Mouse (Mus musculus): ENCODE measurements at regions not wholly inside any gene's neighbourhood (a gene's known extent, or its start where the extent isn't known, plus 50 kb on each side); places are given as distances from the start of the nearest gene placed in this dataset.
A peak's percentile ranks its signal among the peaks of the same experiment; 100 is the strongest.

DNA sequence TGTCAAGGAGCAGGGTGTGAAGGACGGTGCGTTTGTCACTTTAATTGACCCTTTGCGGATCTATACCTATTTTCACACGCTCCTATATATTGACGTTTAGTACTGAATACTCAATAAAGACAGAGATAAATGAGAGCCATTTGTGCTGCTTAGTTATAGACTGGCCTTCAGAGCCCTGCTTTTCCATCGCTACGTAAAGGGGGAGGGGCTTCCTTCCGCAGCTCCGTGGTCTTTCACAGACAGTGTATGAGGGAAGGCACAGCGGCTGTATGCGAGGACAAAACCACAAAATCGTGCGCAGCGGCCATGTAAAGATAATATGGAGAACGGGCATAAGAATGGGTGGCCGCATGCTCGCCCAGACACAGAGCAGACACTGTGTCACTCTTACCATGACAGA is 58.4 kb upstream of the Pced1b start:
- intact Hi-C loops (cut with DNase I): loop anchor here (10.0 kb wide), 1 partner anchor 644 kb away; no protein-coding TSS in a partner anchor

DNA sequence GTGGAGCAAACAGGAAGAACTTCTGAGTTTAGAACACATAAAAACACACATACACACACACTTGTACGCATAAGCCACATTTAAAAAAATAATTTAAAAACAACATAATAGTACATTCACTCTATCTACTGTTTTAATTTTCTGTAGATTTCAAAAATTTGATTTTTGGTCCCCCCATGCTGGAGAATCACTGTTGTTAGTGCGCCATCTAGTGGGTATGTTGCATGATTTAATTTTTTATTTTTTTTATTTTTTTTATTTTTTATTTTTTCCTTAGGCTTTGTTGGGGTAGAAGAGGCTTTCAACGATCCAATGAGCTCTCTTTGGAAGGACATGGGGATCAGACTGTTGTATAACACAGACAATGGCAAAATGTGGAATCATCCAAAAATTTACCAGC is 59.1 kb upstream of the Pced1b start:
- intact Hi-C loops (cut with DNase I): loop anchor here (10.0 kb wide), 1 partner anchor 643 kb away; no protein-coding TSS in a partner anchor
- DNase-seq: no peak

More for the DNA sequence above, 58.4 kb upstream of the Pced1b start:
- no peak for DNase-seq

DNA sequence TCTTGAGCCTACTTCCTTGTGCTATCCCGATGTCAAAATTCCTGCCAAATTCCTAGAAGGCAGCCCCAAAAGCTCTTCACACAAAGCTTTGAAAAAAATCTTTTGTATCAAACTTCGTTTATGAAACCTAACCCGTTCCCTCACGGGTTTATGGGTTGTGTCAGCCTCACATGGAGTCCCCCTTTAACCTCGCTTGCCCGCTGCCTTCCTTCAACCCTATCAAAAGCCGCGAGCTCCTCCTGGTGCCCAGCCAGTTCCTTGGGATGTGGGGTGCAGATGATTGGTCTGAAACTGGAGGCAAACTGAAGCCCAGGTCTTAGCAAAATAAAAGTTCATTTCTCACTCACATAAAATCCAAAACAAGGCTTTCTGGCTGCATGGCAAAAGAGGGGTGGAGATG is 60.9 kb upstream of the Pced1b start:
- DNase-seq: no peak
- intact Hi-C loops (cut with DNase I): loop anchor here (10.0 kb wide), 1 partner anchor 641 kb away; no protein-coding TSS in a partner anchor

DNA sequence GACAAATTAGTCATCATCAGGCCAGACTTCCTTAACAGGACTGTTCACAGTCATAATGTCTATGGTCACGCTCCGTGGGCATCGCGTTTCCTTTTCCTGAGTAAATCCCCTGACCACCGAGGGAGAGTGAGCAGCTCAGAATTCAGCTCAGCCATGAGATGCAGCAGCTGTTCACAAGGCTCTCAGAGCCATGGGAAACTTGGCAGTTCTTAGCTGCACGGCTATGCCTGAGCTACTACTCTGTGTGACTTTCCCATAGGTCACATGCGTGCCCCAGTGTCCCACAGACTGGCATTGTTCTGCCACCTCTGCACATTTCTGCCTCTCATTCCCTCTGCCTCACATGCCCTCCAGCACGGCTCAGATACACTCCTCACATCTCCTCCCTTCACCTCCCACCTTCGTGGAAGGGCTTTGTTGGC is 64.3 kb upstream of the Pced1b start:
- DNase-seq: peak; percentile 58
- intact Hi-C loops (cut with DNase I): loop anchor here (10.0 kb wide), 1 partner anchor 638 kb away; no protein-coding TSS in a partner anchor

DNA sequence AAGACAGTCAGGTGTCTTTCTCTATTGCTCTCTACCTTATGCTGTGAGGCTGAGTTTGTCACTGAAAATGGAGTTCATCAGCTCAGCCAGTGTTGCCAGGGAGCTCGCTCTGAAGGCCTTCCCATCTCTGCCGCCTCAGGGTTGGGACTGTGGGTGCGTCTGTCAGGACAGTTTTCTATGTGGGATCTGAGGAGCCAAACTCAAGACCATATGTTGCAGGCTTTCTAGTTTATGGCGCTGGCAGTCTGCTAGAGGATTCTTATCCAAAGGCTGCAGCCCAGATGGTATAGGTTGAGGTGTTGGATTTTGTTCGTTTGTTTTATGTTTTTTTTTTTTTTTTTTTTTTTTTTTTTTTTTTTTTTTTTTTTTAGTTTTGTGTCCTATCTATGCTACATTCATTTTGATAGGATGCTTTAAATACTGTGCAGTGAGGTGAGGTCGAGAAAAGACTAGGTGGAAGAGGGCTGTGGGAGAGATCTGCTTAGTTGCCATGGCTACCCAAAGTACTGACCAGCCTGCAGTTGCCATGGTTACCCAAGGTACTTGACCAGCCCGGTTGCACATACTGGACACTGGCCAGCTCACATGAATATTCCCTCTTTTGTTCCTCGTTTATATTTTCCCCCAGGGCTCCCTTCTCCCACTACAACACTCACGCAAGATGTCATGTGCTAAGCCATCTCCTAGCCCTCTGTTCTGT is 65.8 kb upstream of the Pced1b start:
- peak; percentile 66 for DNase-seq
- intact Hi-C loops (cut with DNase I): loop anchor here (10.0 kb wide), 1 partner anchor 636 kb away; no protein-coding TSS in a partner anchor

DNA sequence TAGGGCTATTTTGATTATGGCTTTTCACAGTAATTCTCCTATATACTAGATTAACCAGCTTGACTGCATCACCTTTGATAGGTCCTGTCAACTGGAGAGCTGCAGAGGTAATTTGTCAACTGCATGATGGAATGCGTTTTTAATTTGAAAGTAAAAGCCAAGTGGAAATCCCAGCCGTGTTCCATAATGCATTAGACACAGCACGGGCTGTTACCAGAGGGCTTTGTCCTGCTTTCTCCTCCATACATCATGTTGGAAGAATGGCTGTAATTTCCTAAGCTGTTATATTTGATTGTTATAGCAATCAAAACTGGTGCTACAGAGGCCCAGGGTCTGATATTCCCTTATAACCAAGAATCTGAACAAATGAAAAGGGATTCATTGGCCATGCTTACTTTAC is 68.6 kb upstream of the Pced1b start:
- intact Hi-C loops (cut with DNase I): no loop called here
- no peak for DNase-seq

DNA sequence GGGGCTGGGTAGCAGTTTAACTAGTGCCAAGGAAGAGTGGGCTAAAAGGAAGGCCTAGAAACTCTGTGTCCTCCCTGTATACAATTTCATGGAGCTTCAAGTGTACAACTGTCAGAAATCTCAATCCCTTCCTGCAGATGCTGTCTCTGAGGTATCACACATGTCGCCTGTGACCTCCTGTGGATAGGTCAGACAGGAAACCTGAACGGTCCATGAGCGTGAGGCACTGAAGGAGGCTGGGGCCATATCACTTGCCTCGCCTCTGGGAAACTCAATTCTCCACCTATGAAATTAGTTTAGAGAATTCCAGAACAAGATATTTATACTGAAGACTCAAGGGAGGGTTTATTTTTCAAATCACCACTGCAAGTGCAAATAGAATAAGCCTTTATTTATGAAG is 69.1 kb upstream of the Pced1b start:
- intact Hi-C loops (cut with DNase I): no loop called here
- no peak for DNase-seq

DNA sequence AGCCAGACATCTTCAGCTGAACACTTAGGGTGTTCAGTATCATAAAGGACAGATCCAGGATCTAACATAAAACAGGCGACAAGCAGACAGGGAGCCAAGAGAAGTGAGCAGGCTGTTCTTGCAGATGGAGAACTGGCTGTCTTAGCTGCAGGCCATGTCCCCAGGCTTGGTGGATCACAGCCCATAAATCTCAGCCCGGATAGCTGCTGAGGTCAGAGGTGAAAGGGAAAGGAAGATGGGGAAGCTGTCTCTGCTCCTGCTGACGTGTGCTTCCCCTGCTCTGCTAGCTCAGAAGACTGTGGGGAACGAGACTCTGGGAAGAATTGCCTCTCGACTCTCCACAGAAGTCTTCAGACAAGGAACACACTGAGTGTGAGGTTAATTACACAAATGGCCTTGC is 71.9 kb upstream of the Pced1b start:
- no peak for DNase-seq
- intact Hi-C loops (cut with DNase I): no loop called here

DNA sequence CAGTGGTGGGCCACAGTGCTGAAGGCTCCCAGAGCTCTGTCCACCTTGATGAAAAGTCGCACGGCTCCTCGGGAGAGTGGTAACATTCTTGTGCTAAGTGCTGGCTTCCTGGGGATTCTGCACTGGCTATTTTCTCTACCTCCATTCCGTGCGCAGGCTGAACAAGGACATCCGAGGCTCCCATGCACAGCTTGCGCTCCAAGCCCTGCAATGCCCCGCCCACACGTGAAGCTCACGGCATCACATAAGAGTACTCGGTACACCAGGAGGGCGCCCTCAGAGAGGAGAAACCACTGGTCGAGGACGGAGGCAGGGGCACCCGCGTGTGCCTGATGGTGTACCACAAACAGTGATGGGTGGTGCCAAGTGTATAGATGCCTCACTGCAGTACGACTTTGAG is 73.7 kb upstream of the Pced1b start:
- intact Hi-C loops (cut with DNase I): no loop called here
- DNase-seq: no peak

DNA sequence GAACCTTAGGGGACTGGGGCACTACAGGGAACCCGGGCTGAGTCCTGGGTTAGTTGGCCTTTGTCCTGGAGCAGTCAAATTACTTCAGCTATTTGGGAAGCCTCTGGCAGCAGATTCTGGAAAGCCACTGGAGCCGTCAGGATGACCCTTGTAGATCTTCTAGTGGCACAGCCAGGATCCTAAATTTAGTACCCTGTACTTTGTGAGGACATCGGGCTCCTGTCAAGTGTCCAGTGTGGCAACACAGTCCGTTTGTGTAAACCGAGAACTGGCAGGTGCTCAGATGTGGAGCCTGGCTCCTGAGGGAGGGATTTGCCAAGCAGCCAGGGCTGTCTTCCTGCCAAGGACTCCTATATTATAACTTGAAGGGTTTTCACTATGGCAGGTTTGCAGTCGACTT is 76.8 kb upstream of the Pced1b start:
- DNase-seq: no peak
- intact Hi-C loops (cut with DNase I): no loop called here

DNA sequence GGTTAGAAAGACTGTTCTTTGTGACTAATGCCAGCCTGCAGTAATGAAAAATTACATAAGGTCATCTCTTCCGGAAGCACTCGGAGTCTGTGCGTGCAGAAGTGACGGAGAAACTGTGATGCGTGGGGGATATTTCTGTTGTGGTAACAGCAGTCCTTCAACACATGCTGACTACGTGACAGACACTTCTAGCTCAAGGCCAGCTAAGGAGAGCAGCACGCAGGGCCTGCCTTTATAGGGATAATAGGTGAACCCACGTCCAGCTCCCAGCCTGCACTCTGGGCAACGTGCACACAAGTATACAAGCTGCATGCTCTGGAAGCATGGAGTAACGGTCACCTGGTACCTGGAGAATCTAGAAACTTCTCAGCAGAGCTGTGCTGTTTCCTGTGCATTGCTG is 77.5 kb upstream of the Pced1b start:
- no peak for DNase-seq
- intact Hi-C loops (cut with DNase I): no loop called here

DNA sequence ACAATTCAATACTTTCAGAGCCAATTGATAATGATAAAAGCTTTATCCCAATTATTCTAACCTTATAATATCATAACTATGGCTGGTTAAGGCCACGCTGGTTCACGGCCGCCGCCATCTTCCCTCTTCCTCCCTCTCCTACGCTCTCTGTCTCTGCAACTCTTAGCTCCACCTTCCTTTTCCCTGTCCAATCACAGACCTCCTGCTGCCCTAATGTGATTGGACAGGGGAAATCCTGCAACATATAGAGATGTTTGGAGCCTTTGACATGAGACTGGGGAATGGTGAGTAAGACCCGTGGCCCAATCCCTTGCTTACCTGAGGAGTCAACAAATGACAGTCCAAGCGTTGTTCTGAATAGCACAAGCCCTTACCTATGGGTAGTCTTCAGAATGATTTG is 79.8 kb upstream of the Pced1b start:
- intact Hi-C loops (cut with DNase I): no loop called here
- no peak for DNase-seq

DNA sequence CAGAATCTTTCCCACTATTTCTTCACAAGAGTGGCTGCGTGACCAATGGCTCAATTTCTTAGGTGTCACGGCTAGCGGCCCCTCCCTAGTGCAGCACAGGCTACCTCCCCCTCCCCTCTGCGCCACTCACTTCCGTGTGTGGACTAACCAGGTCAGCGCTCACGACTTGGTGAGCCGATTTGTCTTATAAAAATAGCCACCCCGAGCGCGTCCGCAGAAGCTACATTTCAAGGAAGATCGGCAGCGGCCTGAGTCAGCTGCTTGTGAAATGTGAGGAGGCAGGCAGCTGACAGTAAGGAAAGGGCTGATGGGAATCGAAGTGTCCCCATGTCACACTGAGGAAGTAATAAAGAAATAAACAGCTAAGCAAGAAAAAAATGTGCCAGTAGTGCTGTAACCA is 82.3 kb upstream of the Pced1b start:
- intact Hi-C loops (cut with DNase I): no loop called here
- no peak for DNase-seq

DNA sequence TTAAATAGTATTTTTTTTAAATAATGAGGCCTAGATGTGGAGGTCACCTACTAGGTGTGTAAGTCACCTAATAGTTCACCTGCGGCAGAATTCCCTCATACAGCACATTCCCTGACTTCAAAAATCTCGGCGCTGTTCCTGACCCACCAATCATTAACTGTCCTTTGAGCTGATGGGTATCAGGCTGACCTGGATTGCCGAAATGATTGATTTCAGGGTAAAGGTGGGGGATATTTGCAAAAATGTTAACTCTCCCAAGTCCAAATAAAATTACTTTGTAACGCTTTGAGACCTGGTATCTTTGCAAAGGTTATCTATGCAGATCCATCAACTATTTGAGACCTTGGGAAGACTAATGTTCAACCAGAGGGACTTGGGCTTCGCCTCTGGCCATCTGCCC is 82.9 kb upstream of the Pced1b start:
- intact Hi-C loops (cut with DNase I): no loop called here
- no peak for DNase-seq

DNA sequence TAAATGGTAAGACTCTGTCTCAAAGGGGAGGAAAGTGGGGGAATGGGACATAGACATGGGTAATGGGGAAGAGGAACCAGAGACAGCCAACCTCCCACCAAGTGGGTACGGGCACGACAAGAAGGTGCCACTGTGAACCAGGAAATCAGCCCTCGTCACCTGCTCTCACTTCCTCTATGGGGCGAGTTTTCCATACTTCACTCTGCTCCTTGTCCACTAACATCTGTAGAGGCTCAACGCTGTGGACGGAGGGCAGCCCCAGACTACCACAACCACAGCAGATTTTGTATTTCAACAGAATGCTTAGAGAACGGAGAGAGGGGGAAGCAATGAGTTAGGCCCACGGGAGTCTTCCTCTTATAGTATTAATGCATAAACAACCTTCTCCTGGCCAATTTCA is 83.8 kb upstream of the Pced1b start:
- intact Hi-C loops (cut with DNase I): no loop called here
- DNase-seq: no peak

DNA sequence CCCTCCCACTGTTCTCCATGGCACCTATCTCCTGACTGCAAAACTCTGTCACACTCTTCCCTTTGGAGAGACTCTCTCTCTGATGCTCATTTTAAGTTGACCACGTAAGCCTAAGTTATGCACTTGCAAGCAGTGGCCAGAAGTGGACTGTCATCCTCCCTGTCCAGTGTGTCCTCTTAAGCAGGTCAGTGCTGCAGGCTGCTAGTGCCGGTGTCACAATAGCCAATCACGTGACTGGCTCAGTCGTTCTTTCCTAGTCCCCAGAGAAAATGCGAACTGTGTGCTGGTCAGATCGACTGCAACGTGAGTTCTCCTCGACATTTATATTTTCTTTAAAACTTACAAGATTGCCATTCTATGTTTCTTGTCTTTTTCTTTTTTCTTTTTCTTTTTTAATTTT is 84.6 kb upstream of the Pced1b start:
- DNase-seq: no peak
- intact Hi-C loops (cut with DNase I): no loop called here

DNA sequence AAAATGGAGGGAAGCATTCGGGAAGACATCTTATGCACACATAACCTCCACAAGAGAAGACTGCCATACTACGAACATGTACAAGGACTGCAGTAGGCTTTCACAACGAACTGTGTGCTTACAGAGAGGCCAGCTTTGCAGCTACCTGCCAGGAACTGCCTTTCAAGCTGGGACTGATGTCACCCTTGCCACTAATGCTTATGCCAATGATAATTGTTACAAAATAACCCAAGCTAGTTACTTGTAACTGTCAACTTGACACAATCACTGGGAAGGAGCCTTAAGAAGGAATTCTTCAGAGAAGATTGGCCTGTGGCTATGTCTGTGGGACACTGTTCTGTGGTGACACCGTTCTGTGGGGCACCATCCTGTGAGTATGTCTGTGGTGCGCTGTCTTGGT is 85.4 kb upstream of the Pced1b start:
- no peak for DNase-seq
- intact Hi-C loops (cut with DNase I): no loop called here

DNA sequence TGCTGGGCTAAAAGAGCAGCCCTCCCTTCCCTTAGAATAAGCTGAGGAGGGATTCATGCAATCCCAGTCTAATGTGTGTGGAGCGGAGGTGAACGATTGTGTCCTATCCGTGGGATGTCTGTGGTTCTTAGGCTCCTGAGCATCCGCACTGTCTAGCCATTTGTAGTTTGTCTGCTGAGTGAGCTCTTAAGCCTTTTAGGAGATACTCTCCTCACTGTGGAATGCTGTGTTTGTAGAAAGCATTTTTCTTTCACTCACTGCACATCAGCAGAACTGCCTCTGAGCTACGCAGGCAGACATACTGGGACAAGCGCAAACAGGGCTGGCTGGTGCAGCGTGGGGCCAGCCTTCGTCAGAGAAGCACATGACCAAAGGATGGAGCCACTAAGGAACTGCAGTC is 94.6 kb upstream of the Pced1b start:
- DNase-seq: no peak
- intact Hi-C loops (cut with DNase I): no loop called here

DNA sequence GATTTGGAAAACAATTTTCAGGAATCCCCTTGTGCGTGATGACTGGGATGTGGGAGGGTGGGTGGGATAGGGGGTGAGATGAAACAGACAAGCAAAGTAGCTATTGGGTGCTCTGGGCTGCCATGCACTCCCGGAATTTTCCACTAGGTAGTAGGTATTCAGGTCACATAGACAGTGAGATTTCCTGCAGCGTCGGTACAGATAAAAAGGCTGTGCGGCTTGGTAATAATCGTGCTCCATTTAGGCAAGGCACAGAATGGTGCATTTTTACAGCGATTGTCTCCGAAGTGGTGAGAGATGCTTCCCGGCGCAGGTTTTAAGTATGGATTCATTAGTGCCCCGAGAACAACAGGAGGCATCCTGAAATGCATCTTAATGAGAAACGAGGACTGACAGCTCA is 95.1 kb upstream of the Pced1b start:
- intact Hi-C loops (cut with DNase I): no loop called here

DNA sequence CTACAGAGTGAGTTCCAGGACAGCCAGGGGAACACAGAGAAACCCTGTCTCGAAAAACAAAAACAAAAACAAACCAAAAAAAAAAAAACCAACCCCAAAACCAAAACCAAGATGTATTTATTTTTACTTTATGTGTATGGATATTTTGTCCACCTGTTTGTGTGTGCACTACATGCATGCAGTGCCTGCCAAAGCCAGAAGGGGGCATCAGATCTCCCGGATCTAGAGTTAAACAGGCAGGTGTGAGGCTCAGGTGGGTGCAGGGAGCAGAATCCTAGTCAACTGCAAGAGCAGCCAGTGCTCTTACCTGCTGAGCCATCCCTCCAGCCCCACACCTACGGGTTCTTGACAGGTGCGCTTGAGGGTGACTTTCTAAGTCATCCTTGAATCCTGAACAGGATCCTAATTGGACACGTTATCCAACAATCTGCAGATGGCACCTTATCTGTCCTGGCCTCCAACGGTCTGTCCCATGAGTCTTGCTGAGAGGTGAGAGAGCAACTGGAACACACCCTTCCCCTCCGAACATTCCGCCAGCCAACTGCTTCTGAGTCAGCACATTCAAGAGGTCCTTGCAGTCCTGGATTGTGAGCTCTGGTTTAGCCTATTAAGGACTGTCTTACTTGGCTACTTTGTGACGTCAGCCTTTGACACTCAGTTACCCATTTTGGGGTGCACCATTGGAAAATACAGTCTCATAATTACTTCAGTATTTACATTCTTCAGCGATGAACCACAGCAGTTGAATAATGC is 95.4 kb upstream of the Slc38a4 start:
- intact Hi-C loops (cut with DNase I): no loop called here

More for the DNA sequence above, 95.1 kb upstream of the Pced1b start:
- no peak for DNase-seq

DNA sequence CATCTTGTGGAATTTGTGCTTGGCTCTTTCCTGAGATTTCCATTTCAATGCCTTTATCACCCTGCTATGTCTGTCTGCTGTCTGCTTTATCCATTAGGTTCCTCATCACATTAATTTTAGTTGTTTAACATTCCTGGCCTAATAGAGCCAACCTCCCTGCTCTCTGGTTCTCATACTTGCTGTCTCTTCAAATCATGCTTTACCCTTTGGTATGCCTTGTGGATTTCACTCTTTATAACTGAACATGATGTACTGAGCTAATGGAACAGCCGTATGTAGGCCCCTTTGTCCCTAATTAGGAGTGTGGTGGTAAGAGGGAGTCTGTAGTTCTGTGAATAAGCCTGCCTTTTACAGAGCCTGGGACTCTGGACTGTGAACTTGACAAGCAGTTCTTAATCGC is 86.2 kb upstream of the Slc38a4 start:
- no peak for DNase-seq
- intact Hi-C loops (cut with DNase I): no loop called here

More for the DNA sequence above, 95.4 kb upstream of the Slc38a4 start:
- DNase-seq: no peak

DNA sequence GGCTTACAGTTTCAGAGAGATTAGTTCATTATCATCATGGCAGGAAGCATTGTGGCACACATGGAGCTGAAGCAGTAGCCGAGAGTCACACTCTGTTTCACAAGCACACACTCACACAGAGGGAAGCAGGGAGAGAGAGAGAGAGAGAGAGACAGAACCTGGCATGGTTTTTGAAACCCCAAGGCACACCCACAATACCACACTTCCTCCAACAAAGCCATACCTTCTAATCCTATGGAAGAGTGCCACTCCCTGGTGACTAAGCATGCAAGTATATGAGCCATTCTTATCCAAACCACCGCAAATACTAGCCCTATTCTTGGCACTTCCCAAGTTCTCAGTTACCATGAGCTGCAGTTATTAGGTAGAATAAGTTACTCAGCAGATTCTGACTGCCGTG is 82.5 kb upstream of the Slc38a4 start:
- intact Hi-C loops (cut with DNase I): loop anchor here (10.0 kb wide), 3 partner anchors 173 to 443 kb away; partner anchors contain the start of gene Slc38a2
- DNase-seq: no peak
